Mouse (Mus musculus) CH12.LX (cell line): ENCODE results near the gene Rpl24. TPM values are rescaled to one million over a fixed set of nuclear protein-coding genes. Genes with fewer than 3 reads are reported as not detected.
A peak's percentile ranks its signal among the peaks of the same experiment; 100 is the strongest.

Experiments
- DNase-seq: peaks from one replicate; pipeline ENCODE4 v3.0.0-alpha.2; 2013; ENCODE audit errors: extremely low read depth
- H3K27ac ChIP-seq: 2 replicates; pipeline ENCODE4 v1.5.1; 2012; ENCODE audit warnings: low read depth, mild to moderate bottlenecking, control low read depth, moderate library complexity; ENCODE audit not compliant: insufficient read depth
- H3K27me3 ChIP-seq: replicated peaks from 2 replicates; pipeline ENCODE3; 2012; ENCODE audit warnings: inconsistent platforms
- H3K36me3 ChIP-seq, 2 experiments: replicated peaks in 1 of 2; 2 replicates each; pipeline versions ENCODE3 to v1.6.1; 2012; ENCODE audit warnings: inconsistent platforms in 1 of 2, low read length in 1 of 2, mild to moderate bottlenecking in 1 of 2, mixed read lengths in 1 of 2, moderate library complexity in 1 of 2; ENCODE audit not compliant: control insufficient read depth in 1 of 2, insufficient read depth in 1 of 2
- H3K4me1 ChIP-seq, 2 experiments: 2 replicates each; pipeline ENCODE4 v1.6.1; 2012; ENCODE audit warnings: inconsistent platforms in 1 of 2, moderate library complexity in 1 of 2; ENCODE audit not compliant: insufficient read depth in 2 of 2, control insufficient read depth in 1 of 2
- H3K4me2 ChIP-seq: 2 replicates; pipeline ENCODE4 v1.6.1; 2012; ENCODE audit warnings: low read depth, mild to moderate bottlenecking, control low read depth; ENCODE audit not compliant: poor library complexity, insufficient read depth, severe bottlenecking
- H3K4me3 ChIP-seq, 3 experiments: fragments of 150-350 bp in 1 of 3; sonication (generic) in 1 of 3; replicated peaks in 1 of 3; 2 replicates each; pipeline versions ENCODE3 to v1.5.1; 2011 to 2012; ENCODE audit warnings: low read depth in 2 of 3, low read length in 2 of 3, mild to moderate bottlenecking in 2 of 3, moderate library complexity in 2 of 3, control low read depth in 1 of 3, improper control_type of control experiment in 1 of 3, inconsistent platforms in 1 of 3, mixed read lengths in 1 of 3; ENCODE audit not compliant: poor library complexity in 1 of 3
- H3K79me2 ChIP-seq: replicated peaks from 2 replicates; pipeline ENCODE4 v1.6.1; 2012; ENCODE audit warnings: mild to moderate bottlenecking, moderate library complexity; ENCODE audit not compliant: control insufficient read depth, poor library complexity, insufficient read depth, severe bottlenecking; ENCODE audit errors: extremely low read depth
- H3K9ac ChIP-seq: 2 replicates; pipeline ENCODE4 v1.6.1; 2012; ENCODE audit warnings: low read depth, mild to moderate bottlenecking, control low read depth, moderate library complexity; ENCODE audit not compliant: insufficient read depth
- H3K9me3 ChIP-seq: replicated peaks from 2 replicates; pipeline ENCODE3; 2012; ENCODE audit warnings: low read length, inconsistent platforms, mixed read lengths
- BHLHE40 ChIP-seq: IDR thresholded peaks from 2 replicates; pipeline ENCODE4 v1.6.1; 2011; ENCODE audit warnings: mild to moderate bottlenecking, low read depth, low read length, improper control_type of control experiment
- CHD1 ChIP-seq: IDR thresholded peaks from 2 replicates; pipeline ENCODE4 v1.6.1; 2012; ENCODE audit warnings: low read depth, low read length, improper control_type of control experiment, inconsistent platforms
- CHD2 ChIP-seq: IDR thresholded peaks from 2 replicates; pipeline ENCODE4 v1.6.1; 2011; ENCODE audit warnings: low read length, improper control_type of control experiment
- CTCF ChIP-seq, 2 experiments: IDR thresholded peaks in 1 of 2; conservative IDR thresholded peaks in 1 of 2; 2 replicates each; pipeline ENCODE4 v1.5.1; 2011 to 2012; ENCODE audit warnings: low read depth in 2 of 2, low read length in 2 of 2, improper control_type of control experiment in 1 of 2, inconsistent platforms in 1 of 2, mild to moderate bottlenecking in 1 of 2, moderate library complexity in 1 of 2
- E2F4 ChIP-seq: IDR thresholded peaks from 2 replicates; pipeline ENCODE4 v1.6.1; 2011; ENCODE audit warnings: low read depth, low read length, improper control_type of control experiment; ENCODE audit not compliant: insufficient replicate concordance
- ELF1 ChIP-seq: IDR thresholded peaks from 2 replicates; pipeline ENCODE4 v1.6.1; 2014; ENCODE audit warnings: low read depth, mild to moderate bottlenecking, inconsistent platforms, low read length, improper control_type of control experiment
- EP300 ChIP-seq: IDR thresholded peaks from 2 replicates; pipeline ENCODE4 v1.6.1; 2011; ENCODE audit warnings: low read length, improper control_type of control experiment
- ETS1 ChIP-seq: conservative IDR thresholded peaks from 2 replicates; pipeline ENCODE4 v1.6.1; 2012; ENCODE audit warnings: low read depth, mild to moderate bottlenecking, inconsistent platforms, low read length, improper control_type of control experiment, moderate library complexity
- GABPA ChIP-seq: IDR thresholded peaks from 2 replicates; pipeline ENCODE4 v1.6.1; 2012; ENCODE audit warnings: low read depth, low read length, improper control_type of control experiment, inconsistent platforms; ENCODE audit not compliant: insufficient replicate concordance
- HCFC1 ChIP-seq: IDR thresholded peaks from 2 replicates; pipeline ENCODE4 v1.6.1; 2012; ENCODE audit warnings: low read depth, mild to moderate bottlenecking, inconsistent platforms, low read length, improper control_type of control experiment
- IRF4 ChIP-seq: IDR thresholded peaks from 2 replicates; pipeline ENCODE4 v1.6.1; 2014; ENCODE audit warnings: low read depth, mild to moderate bottlenecking, inconsistent platforms, low read length, improper control_type of control experiment
- JUN ChIP-seq: IDR thresholded peaks from 2 replicates; pipeline ENCODE4 v1.6.1; 2011; ENCODE audit warnings: low read depth, mild to moderate bottlenecking, low read length, improper control_type of control experiment, moderate library complexity; ENCODE audit not compliant: insufficient read depth
- JUND ChIP-seq: conservative IDR thresholded peaks from 2 replicates; pipeline ENCODE4 v1.6.1; 2011; ENCODE audit warnings: low read depth, low read length, improper control_type of control experiment
- KAT2A ChIP-seq: IDR thresholded peaks from 2 replicates; pipeline ENCODE4 v1.6.1; 2012; ENCODE audit warnings: low read length, improper control_type of control experiment, inconsistent platforms; ENCODE audit not compliant: insufficient replicate concordance
- MAFK ChIP-seq: IDR thresholded peaks from 2 replicates; pipeline ENCODE4 v1.6.1; 2011; ENCODE audit warnings: low read length, improper control_type of control experiment; ENCODE audit not compliant: insufficient replicate concordance
- MAX ChIP-seq: IDR thresholded peaks from 2 replicates; pipeline ENCODE4 v1.6.1; 2011; ENCODE audit warnings: low read length, improper control_type of control experiment
- MAZ ChIP-seq: IDR thresholded peaks from 2 replicates; pipeline ENCODE4 v1.6.1; 2012; ENCODE audit warnings: low read depth, mild to moderate bottlenecking, inconsistent platforms, low read length, improper control_type of control experiment, moderate library complexity
- MEF2A ChIP-seq: IDR thresholded peaks from 2 replicates; pipeline ENCODE4 v1.6.1; 2014; ENCODE audit warnings: low read depth, mild to moderate bottlenecking, inconsistent platforms, low read length, improper control_type of control experiment, borderline replicate concordance
- MXI1 ChIP-seq: IDR thresholded peaks from 2 replicates; pipeline ENCODE4 v1.6.1; 2011; ENCODE audit warnings: mild to moderate bottlenecking, low read depth, low read length, improper control_type of control experiment
- MYC ChIP-seq: IDR thresholded peaks from 2 replicates; pipeline ENCODE4 v1.6.1; 2011; ENCODE audit warnings: low read depth, mild to moderate bottlenecking, improper control_type of control experiment, low read length
- NELFE ChIP-seq: IDR thresholded peaks from 2 replicates; pipeline ENCODE4 v1.6.1; 2011; ENCODE audit warnings: low read depth, low read length, improper control_type of control experiment
- NRF1 ChIP-seq: IDR thresholded peaks from 2 replicates; pipeline ENCODE4 v1.6.1; 2014; ENCODE audit warnings: low read depth, mild to moderate bottlenecking, inconsistent platforms, low read length, improper control_type of control experiment, moderate library complexity
- PAX5 ChIP-seq: IDR thresholded peaks from 2 replicates; pipeline ENCODE4 v1.6.1; 2012; ENCODE audit warnings: low read length, inconsistent platforms, mixed read lengths
- POLR2A ChIP-seq: IDR thresholded peaks from 2 replicates; pipeline ENCODE4 v1.6.1; 2011; ENCODE audit warnings: low read depth, mild to moderate bottlenecking, improper control_type of control experiment, low read length
- POLR2AphosphoS2 ChIP-seq: IDR thresholded peaks from 2 replicates; pipeline ENCODE4 v1.6.1; 2011; ENCODE audit warnings: low read depth, low read length, improper control_type of control experiment
- RAD21 ChIP-seq: IDR thresholded peaks from 2 replicates; pipeline ENCODE4 v1.6.1; 2011; ENCODE audit warnings: low read depth, mild to moderate bottlenecking, low read length, improper control_type of control experiment, moderate library complexity
- RCOR1 ChIP-seq: conservative IDR thresholded peaks from 2 replicates; pipeline ENCODE4 v1.6.1; 2012; ENCODE audit warnings: low read depth, mild to moderate bottlenecking, inconsistent platforms, low read length, improper control_type of control experiment
- SIN3A ChIP-seq: IDR thresholded peaks from 2 replicates; pipeline ENCODE4 v1.6.1; 2012; ENCODE audit warnings: low read length, improper control_type of control experiment, inconsistent platforms
- SMC3 ChIP-seq: IDR thresholded peaks from 2 replicates; pipeline ENCODE4 v1.6.1; 2011; ENCODE audit warnings: low read depth, low read length, improper control_type of control experiment
- TBP ChIP-seq: conservative IDR thresholded peaks from 2 replicates; pipeline ENCODE4 v1.6.1; 2011; ENCODE audit warnings: low read depth, low read length, improper control_type of control experiment
- TCF12 ChIP-seq: IDR thresholded peaks from 2 replicates; pipeline ENCODE4 v1.6.1; 2014; ENCODE audit warnings: low read depth, mild to moderate bottlenecking, inconsistent platforms, low read length, improper control_type of control experiment
- UBTF ChIP-seq: IDR thresholded peaks from 2 replicates; pipeline ENCODE4 v1.6.1; 2012; ENCODE audit warnings: low read depth, mild to moderate bottlenecking, inconsistent platforms, low read length, improper control_type of control experiment, moderate library complexity
- USF1 ChIP-seq: IDR thresholded peaks from 2 replicates; pipeline ENCODE4 v1.6.1; 2014; ENCODE audit warnings: low read depth, mild to moderate bottlenecking, inconsistent platforms, low read length, improper control_type of control experiment
- USF2 ChIP-seq: conservative IDR thresholded peaks from 2 replicates; pipeline ENCODE4 v1.6.1; 2011; ENCODE audit warnings: low read depth, low read length, improper control_type of control experiment
- ZC3H11A ChIP-seq: IDR thresholded peaks from 2 replicates; pipeline ENCODE4 v1.6.1; 2012; ENCODE audit warnings: low read depth, mild to moderate bottlenecking, inconsistent platforms, low read length, improper control_type of control experiment
- ZKSCAN1 ChIP-seq: IDR thresholded peaks from 2 replicates; pipeline ENCODE4 v1.6.1; 2012; ENCODE audit warnings: low read depth, inconsistent platforms, low read length, improper control_type of control experiment, borderline replicate concordance
- ZMIZ1 ChIP-seq: IDR thresholded peaks from 2 replicates; pipeline ENCODE4 v1.6.1; 2012; ENCODE audit warnings: low read depth, mild to moderate bottlenecking, inconsistent platforms, low read length, improper control_type of control experiment
- ZNF384 ChIP-seq: IDR thresholded peaks from 2 replicates; pipeline ENCODE4 v1.6.1; 2012; ENCODE audit warnings: low read depth, low read length, improper control_type of control experiment, inconsistent platforms
- dilution Hi-C: fragments of 300-500 bp; cut with MboI; formaldehyde crosslinking; loops from 2 replicates; pipeline ENCODE4 v1.14.3; 2020; ENCODE audit warnings: low sequenced_read_pairs; ENCODE audit not compliant: extremely low pct_unique_long_range_greater_than_20kb, extremely low pct_ligation_motif_present
- in situ Hi-C: fragments of 300-500 bp; cut with MboI; formaldehyde crosslinking; loops from 3 replicates; pipeline ENCODE4 v1.14.3; 2019; ENCODE audit warnings: low sequenced_read_pairs, low pct_ligation_motif_present, low pct_unique_long_range_greater_than_20kb, mixed read lengths
- polyA plus RNA-seq: library from polyadenylated mRNA; unstranded; fragments of >175 nt; gene quantifications from 2 replicates; pipeline ENCODE4 v1.2.1, GENCODE M21; 2012; ENCODE audit warnings: low read depth; ENCODE audit not compliant: insufficient read length
- total RNA-seq, 2 experiments: library from RNA; depleted of rRNA; stranded (reverse); fragments of 300-350 nt in 1 of 2; fragments of >200 nt in 1 of 2; gene quantifications; 2 replicates each; pipeline ENCODE4 v1.2.3; 2012 to 2014

Rpl24 gene
- total and polyA plus RNA-seq, 3 experiments: 96.4 to 2,739 (median 2,337) TPM

DNA sequence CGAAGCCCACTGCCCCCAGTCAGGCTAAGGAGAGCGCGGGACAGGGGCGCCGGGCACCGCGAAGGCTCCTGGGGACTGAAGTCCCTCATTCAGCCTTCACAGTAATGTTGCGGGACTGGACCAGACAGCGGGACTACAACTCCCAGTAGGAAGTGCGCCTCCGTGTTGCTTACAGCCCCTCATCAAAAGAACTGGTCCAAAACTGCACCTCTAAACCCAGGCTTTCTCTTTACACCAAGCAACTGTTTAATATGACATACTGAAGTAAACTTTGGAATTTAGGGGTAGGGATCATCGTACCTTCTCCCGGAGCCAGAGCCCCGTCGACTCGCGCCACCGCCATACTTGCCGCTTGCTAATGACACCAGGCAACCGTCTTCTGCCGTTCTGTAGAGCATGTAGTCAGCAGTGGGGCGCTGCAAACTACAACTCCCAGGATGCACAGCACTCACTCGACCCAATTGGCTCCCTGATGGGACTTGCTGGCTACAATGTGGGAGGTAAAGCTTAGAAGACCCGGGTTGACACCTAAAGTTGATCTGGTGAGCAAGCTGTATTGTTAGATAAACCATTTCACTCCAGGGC is 31.5 kb upstream of the Rpl24 start, which contains the start of gene Cep97:
Gene Cep97, minus strand, starts transcription at position 403 of the 585 bp plus-strand sequence.
- dilution Hi-C loops: no loop called here
- no peak for TF ChIP-seq CHD2
- TF ChIP-seq USF1: no peak
- TF ChIP-seq KAT2A: peak; percentile 94; the same call in 1 of the 2 replicates
- TF ChIP-seq PAX5: no peak
- TF ChIP-seq ELF1: peak; percentile 67
- TF ChIP-seq MEF2A: no peak
- no peak for TF ChIP-seq JUN
- 0 out of 2 replicates have a peak, but pooled peaks have one; percentile 31 for TF ChIP-seq TBP
- no peak for TF ChIP-seq UBTF
- TF ChIP-seq ZNF384: no peak
- TF ChIP-seq MAX: peak; percentile 74
- peak; percentile 59 for TF ChIP-seq IRF4
- no peak for TF ChIP-seq CTCF (conservative IDR thresholded peaks at IDR 0.05 in 1 of 2, IDR thresholded peaks at IDR 0.05 in 1 of 2; ENCODE audit: low read depth in 2 of 2, low read length in 2 of 2)
- no peak for TF ChIP-seq RAD21
- TF ChIP-seq BHLHE40: no peak
- TF ChIP-seq SMC3: no peak
- peak; percentile 49; the same call in 1 of the 2 replicates for TF ChIP-seq TCF12
- TF ChIP-seq CHD1: no peak
- TF ChIP-seq ZMIZ1: no peak
- TF ChIP-seq E2F4: peak; percentile 32; the same call in 1 of the 2 replicates
- no peak for TF ChIP-seq ZC3H11A
- TF ChIP-seq EP300: no peak
- no peak for TF ChIP-seq POLR2AphosphoS2
- peak; percentile 76 for TF ChIP-seq MYC
- TF ChIP-seq HCFC1: peak; percentile 95
- TF ChIP-seq MAFK: no peak
- TF ChIP-seq POLR2A: peak; percentile 79
- no peak for TF ChIP-seq USF2
- peak; percentile 90 for TF ChIP-seq MXI1
- TF ChIP-seq NRF1: peak; percentile 53
- peak; percentile 69; the same call in 1 of the 2 replicates for TF ChIP-seq MAZ
- no peak for TF ChIP-seq JUND
- peak; percentile 72; the same call in 1 of the 2 replicates for TF ChIP-seq NELFE
- TF ChIP-seq ZKSCAN1: no peak
- TF ChIP-seq SIN3A: peak; percentile 70
- peak; percentile 59; the same call in 1 of the 2 replicates for TF ChIP-seq GABPA
- no peak for TF ChIP-seq ETS1
- no peak for TF ChIP-seq RCOR1
- in situ Hi-C loops: loop anchor here (25.0 kb wide), 1 partner anchor 778 kb away; the partner anchor contains the start of gene Tfg
- H3K4me1 ChIP-seq: peaks cover 0 to 14% of the 10 kb centered on the region in 2 experiments; a peak in 1 of 4 replicates
- peaks cover 5 to 20% of the 10 kb centered on the region in 2 experiments for H3K36me3 ChIP-seq
- 0 out of 2 replicates have a peak, but pooled peaks cover 7% of the 10 kb centered on the region for H3K79me2 ChIP-seq
- H3K4me2 ChIP-seq: peak within 1 kb of the TSS; percentile 57
- H3K4me3 ChIP-seq: peak within 1 kb of the TSS; percentile 65 to 81 (median 71)
- no peaks in the 10 kb centered on the region for H3K27me3 ChIP-seq
- peak within 1 kb of the TSS; percentile 69 for H3K9ac ChIP-seq
- H3K27ac ChIP-seq: peak within 1 kb of the TSS; percentile 8; the same call in 1 of the 2 replicates
- H3K9me3 ChIP-seq: peaks cover 3% of the 10 kb centered on the region
- DNase-seq: peak; percentile 97
